Mouse (Mus musculus) testis, adult 2 months (tissue): ENCODE data around the gene Zfp616.

Experiments used
- CTCF ChIP-seq: fragments of 200-500 bp; IDR thresholded peaks from 2 replicates; pipeline ENCODE4 v1.5.1; 2012; ENCODE audit warnings: low read depth, mild to moderate bottlenecking, inconsistent platforms, low read length, moderate library complexity; ENCODE audit not compliant: control insufficient read depth, insufficient read depth, insufficient replicate concordance
- POLR2A ChIP-seq: fragments of 200-500 bp; IDR thresholded peaks from 2 replicates; pipeline ENCODE4 v1.6.1; 2012; ENCODE audit warnings: low read depth, mild to moderate bottlenecking, inconsistent platforms, low read length, moderate library complexity; ENCODE audit not compliant: control insufficient read depth

DNA sequence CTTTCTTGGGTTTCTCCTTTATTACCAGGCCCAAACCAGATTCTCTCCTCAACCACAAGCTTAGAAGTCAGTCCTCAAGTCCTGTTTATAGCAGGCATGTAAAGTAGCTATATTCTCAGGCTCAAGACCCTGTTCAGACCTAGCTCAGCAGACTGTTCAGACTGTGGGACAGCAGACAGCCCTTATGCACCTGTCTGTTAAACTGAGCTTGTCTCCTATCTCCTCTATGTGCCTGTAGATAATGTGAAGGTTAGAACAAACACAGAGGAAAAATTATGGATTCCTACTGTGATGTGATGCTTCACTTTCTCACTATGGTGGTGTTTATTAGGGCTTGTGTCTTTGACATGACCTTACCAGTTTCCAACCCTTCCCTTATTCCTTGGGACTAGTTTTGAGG, 43.7 kb downstream of the Zfp616 start, which contains the start of gene Olfr401:
- no peak for TF ChIP-seq CTCF
- TF ChIP-seq POLR2A, result no peak
